Mouse (Mus musculus) cerebellum, adult 2 months (tissue): ENCODE results near the gene Gripap1.

ENCODE experiments used
- CTCF ChIP-seq: fragments of 200-500 bp; IDR thresholded peaks from 2 replicates; pipeline ENCODE4 v1.5.1; 2011; ENCODE audit warnings: low read depth, mild to moderate bottlenecking, control low read depth, low read length, moderate library complexity, borderline replicate concordance; ENCODE audit not compliant: insufficient read depth
- POLR2A ChIP-seq: fragments of 200-500 bp; IDR thresholded peaks from 2 replicates; pipeline ENCODE4 v1.6.1; 2011; ENCODE audit warnings: low read length, control low read depth, borderline replicate concordance; ENCODE audit not compliant: insufficient read depth

- TF ChIP-seq POLR2A (no peak), CTCF (no peak)
Measured at GRCm38 (mm10) chrX:7762921-7763197, 26.7 kb upstream of the Gripap1 start.
